Mouse (Mus musculus) embryo, embryonic 11.5 days (tissue): ENCODE measurements around the gene Pdf.

Experiments
- DNase-seq: peaks from one replicate; pipeline ENCODE4 v3.0.0-alpha.2; 2012; ENCODE audit warnings: low read depth, low spot score

Pdf gene

GRCm38 (mm10) chr8:107048061-107048941 lies at the start of gene Pdf:
Gene Pdf (minus strand): TSS chr8:107048614.
- DNase-seq, result peak; percentile 56

- peak; percentile 86 for DNase-seq
These were observed 48.1 kb upstream of the Pdf start, which contains the start of gene Terf2 for GRCm38 (mm10) chr8:107096366-107097036. Gene Terf2 (minus strand): TSS chr8:107096547.

- DNase-seq, result no peak
These were observed 47.4 kb upstream of the Pdf start for GRCm38 (mm10) chr8:107095717-107096365.

GRCm38 (mm10) chr8:107090531-107090930 lies 42.1 kb upstream of the Pdf start:
- no peak for DNase-seq

- DNase-seq, result no peak
These were observed 40.2 kb upstream of the Pdf start for GRCm38 (mm10) chr8:107088526-107089063.

GRCm38 (mm10) chr8:107086018-107086417 lies 37.6 kb upstream of the Pdf start:
- DNase-seq, result no peak

- no peak for DNase-seq
These were observed 36.9 kb upstream of the Pdf start for GRCm38 (mm10) chr8:107085358-107085757.

- DNase-seq, result no peak
These were observed 27.9 kb upstream of the Pdf start for GRCm38 (mm10) chr8:107076239-107076888.

- no peak for DNase-seq
These were observed 25.7 kb upstream of the Pdf start for GRCm38 (mm10) chr8:107074128-107074527.

GRCm38 (mm10) chr8:107073706-107074105 lies 25.3 kb upstream of the Pdf start:
- no peak for DNase-seq

GRCm38 (mm10) chr8:107065511-107066496 lies 17.4 kb upstream of the Pdf start, which contains the start of gene Tmed6:
Gene Tmed6 (minus strand): TSS chr8:107065644.
- no peak for DNase-seq

- no peak for DNase-seq
These were observed 14.2 kb upstream of the Pdf start for GRCm38 (mm10) chr8:107062613-107063012.

- DNase-seq, result no peak
These were observed 8.6 kb upstream of the Pdf start for GRCm38 (mm10) chr8:107056973-107057369.

- DNase-seq, result peak; percentile 95
These were observed 7.9 kb upstream of the Pdf start, which contains the start of the genes Cog8 and Nip7 for GRCm38 (mm10) chr8:107056076-107056972. Gene Cog8 (minus strand): TSS chr8:107056689. Gene Nip7 (plus strand): TSS chr8:107056877.

GRCm38 (mm10) chr8:107052046-107052445 lies 3.6 kb upstream of the Pdf start:
- DNase-seq, result no peak

- DNase-seq, result no peak
These were observed 1.1 kb upstream of the Pdf start for GRCm38 (mm10) chr8:107049480-107049879.

GRCm38 (mm10) chr8:107046976-107047375 lies 1.4 kb downstream of the Pdf start:
- DNase-seq, result no peak

- no peak for DNase-seq
These were observed 2.9 kb downstream of the Pdf start for GRCm38 (mm10) chr8:107045478-107045877.

GRCm38 (mm10) chr8:107040632-107041031 lies 7.8 kb downstream of the Pdf start:
- DNase-seq, result no peak
